Mouse (Mus musculus) MEL (cell line): ENCODE results near the gene Snx4. TPM values are rescaled to one million over a fixed set of nuclear protein-coding genes. Genes with fewer than 3 reads are reported as not detected.

Experiments
- DNase-seq: peaks from one replicate; pipeline ENCODE4 v3.0.0; 2011; ENCODE audit warnings: low read depth, low spot score
- H3K27ac ChIP-seq: 2 replicates; pipeline ENCODE4 v1.5.1; 2012; ENCODE audit warnings: low read depth, mild to moderate bottlenecking, control low read depth, low read length, moderate library complexity; ENCODE audit not compliant: control insufficient read depth
- H3K27me3 ChIP-seq, 2 experiments: fragments of 150-350 bp in 1 of 2; sonication (generic) in 1 of 2; 2 replicates each; pipeline ENCODE4 v1.6.1; 2012; ENCODE audit warnings: low read length in 2 of 2, mild to moderate bottlenecking in 2 of 2, improper control_type of control experiment in 1 of 2, moderate library complexity in 1 of 2; ENCODE audit not compliant: insufficient read depth in 2 of 2, control insufficient read depth in 1 of 2
- H3K36me3 ChIP-seq, 2 experiments: 2 replicates each; pipeline ENCODE4 v1.6.1; 2012 to 2014; ENCODE audit warnings: low read length in 2 of 2, improper control_type of control experiment in 1 of 2, inconsistent platforms in 1 of 2, mild to moderate bottlenecking in 1 of 2; ENCODE audit not compliant: insufficient read depth in 2 of 2, control insufficient read depth in 1 of 2
- H3K4me1 ChIP-seq, 2 experiments: fragments of 150-350 bp in 1 of 2; sonication (generic) in 1 of 2; 2 replicates each; pipeline ENCODE4 v1.6.1; 2012; ENCODE audit warnings: low read length in 2 of 2, improper control_type of control experiment in 1 of 2, mild to moderate bottlenecking in 1 of 2; ENCODE audit not compliant: insufficient read depth in 2 of 2, control insufficient read depth in 1 of 2
- H3K4me3 ChIP-seq, 2 experiments: fragments of 150-350 bp in 1 of 2; sonication (generic) in 1 of 2; 2 replicates each; pipeline ENCODE4 v1.5.1; 2012; ENCODE audit warnings: low read depth in 2 of 2, low read length in 2 of 2, mild to moderate bottlenecking in 2 of 2, moderate library complexity in 2 of 2, control low read depth in 1 of 2, improper control_type of control experiment in 1 of 2; ENCODE audit not compliant: control insufficient read depth in 1 of 2, insufficient read depth in 1 of 2
- H3K79me2 ChIP-seq: 2 replicates; pipeline ENCODE4 v1.6.1; 2012; ENCODE audit warnings: mild to moderate bottlenecking, low read length, moderate library complexity; ENCODE audit not compliant: control insufficient read depth, poor library complexity, insufficient read depth
- H3K9ac ChIP-seq: 2 replicates; pipeline ENCODE4 v1.6.1; 2012; ENCODE audit warnings: low read depth, mild to moderate bottlenecking, control low read depth, low read length, moderate library complexity; ENCODE audit not compliant: control insufficient read depth, poor library complexity, severe bottlenecking
- H3K9me3 ChIP-seq: fragments of 150-350 bp; sonication (generic); replicated peaks from 2 replicates; pipeline ENCODE4 v1.6.1; 2012; ENCODE audit warnings: mild to moderate bottlenecking, low read length, improper control_type of control experiment, moderate library complexity; ENCODE audit not compliant: insufficient read depth
- CTCF ChIP-seq, 3 experiments: IDR thresholded peaks in 2 of 3; conservative IDR thresholded peaks in 1 of 3; 2 replicates each; pipeline ENCODE4 v1.5.1; 2011 to 2012; ENCODE audit warnings: low read length in 3 of 3, low read depth in 2 of 3, mild to moderate bottlenecking in 2 of 3, improper control_type of control experiment in 1 of 3, inconsistent platforms in 1 of 3, mixed read lengths in 1 of 3, moderate library complexity in 1 of 3; ENCODE audit not compliant: control insufficient read depth in 1 of 3, insufficient read depth in 1 of 3, poor library complexity in 1 of 3, severe bottlenecking in 1 of 3
- ELF1 ChIP-seq: IDR thresholded peaks from 2 replicates; pipeline ENCODE4 v1.6.1; 2014; ENCODE audit warnings: low read depth, mild to moderate bottlenecking, inconsistent platforms, low read length, improper control_type of control experiment, moderate library complexity
- JUND ChIP-seq: IDR thresholded peaks from 2 replicates; pipeline ENCODE4 v1.6.1; 2011; ENCODE audit warnings: low read depth, mild to moderate bottlenecking, improper control_type of control experiment, low read length
- MAX ChIP-seq: IDR thresholded peaks from 2 replicates; pipeline ENCODE4 v1.6.1; 2011; ENCODE audit warnings: low read length, improper control_type of control experiment
- MYB ChIP-seq: IDR thresholded peaks from 2 replicates; pipeline ENCODE4 v1.6.1; 2011; ENCODE audit warnings: mild to moderate bottlenecking, low read depth, low read length, improper control_type of control experiment
- NELFE ChIP-seq: IDR thresholded peaks from 2 replicates; pipeline ENCODE4 v1.6.1; 2011; ENCODE audit warnings: low read depth, low read length, improper control_type of control experiment
- NRF1 ChIP-seq: IDR thresholded peaks from 2 replicates; pipeline ENCODE4 v1.6.1; 2014; ENCODE audit warnings: low read depth, mild to moderate bottlenecking, inconsistent platforms, low read length, improper control_type of control experiment, moderate library complexity; ENCODE audit not compliant: poor library complexity, insufficient read depth, severe bottlenecking
- TCF12 ChIP-seq: IDR thresholded peaks from 2 replicates; pipeline ENCODE4 v1.6.1; 2014; ENCODE audit warnings: low read depth, mild to moderate bottlenecking, inconsistent platforms, low read length, improper control_type of control experiment, moderate library complexity
- USF1 ChIP-seq: IDR thresholded peaks from 2 replicates; pipeline ENCODE4 v1.6.1; 2014; ENCODE audit warnings: low read depth, mild to moderate bottlenecking, inconsistent platforms, low read length, improper control_type of control experiment, moderate library complexity
- polyA plus RNA-seq, 2 experiments: library from polyadenylated mRNA; stranded (reverse) in 1 of 2; unstranded in 1 of 2; fragments of >175 nt in 1 of 2; fragments of >200 nt in 1 of 2; gene quantifications; 2 replicates each; pipeline versions ENCODE4 v1.2.1 to v1.2.4; 2012; ENCODE audit warnings: low replicate concordance in 2 of 2, low read depth in 1 of 2; ENCODE audit not compliant: insufficient read length in 2 of 2, insufficient read depth in 1 of 2, missing spikeins in 1 of 2
- total RNA-seq: library from RNA; depleted of rRNA; stranded (reverse); fragments of 300-350 nt; gene quantifications from 2 replicates; pipeline ENCODE4 v1.2.3, GENCODE M21; 2012

Gene Snx4
- total and polyA plus RNA-seq, 3 experiments, result 34.7 to 36.1 TPM; not detected in 1

- Histone ChIP-seq H3K4me3 (no peak overlapping the region), H3K4me1 (no peaks in the 10 kb centered on the region), H3K36me3 (no peaks in the 10 kb centered on the region; a peak in 1 of 4 replicates), H3K27me3 (no peaks in the 10 kb centered on the region), H3K9me3 (no peaks in the 10 kb centered on the region), H3K79me2 (no peaks in the 10 kb centered on the region), H3K27ac (no peak overlapping the region), H3K9ac (no peak overlapping the region)
- peak; percentile 30 for DNase-seq
- TF ChIP-seq CTCF (IDR thresholded peaks at IDR 0.05 in 2 of 3, conservative IDR thresholded peaks at IDR 0.05 in 1 of 3; ENCODE audit: control insufficient read depth in 1 of 3, insufficient read depth in 1 of 3, low read depth in 2 of 3, low read length in 3 of 3, poor library complexity in 1 of 3, severe bottlenecking in 1 of 3) (peak; percentile 27 to 41 (median 38)), NRF1 (no peak), MYB (no peak), USF1 (no peak)
These were observed 7.0 kb upstream of the Snx4 start for GRCm38 (mm10) chr16:33244136-33244691.

- no peaks in the 10 kb centered on the region for H3K79me2 ChIP-seq
- H3K36me3 ChIP-seq, result no peaks in the 10 kb centered on the region; a peak in 1 of 4 replicates
- TF ChIP-seq TCF12 (no peak), NELFE (no peak), MYB (no peak), MAX (no peak), ELF1 (no peak)
- no peak overlapping the region for H3K4me3 ChIP-seq
- H3K27me3 ChIP-seq, result no peaks in the 10 kb centered on the region
- no peaks in the 10 kb centered on the region for H3K4me1 ChIP-seq
- H3K27ac ChIP-seq, result no peak overlapping the region
- DNase-seq, result no peak
- H3K9me3 ChIP-seq, result no peaks in the 10 kb centered on the region
- no peak overlapping the region for H3K9ac ChIP-seq
These were observed 6.2 kb upstream of the Snx4 start for GRCm38 (mm10) chr16:33244933-33245470.

GRCm38 (mm10) chr16:33246526-33246925, 4.7 kb upstream of the Snx4 start:
- Histone ChIP-seq H3K36me3 (peaks cover 0 to 3% of the 10 kb centered on the region in 2 experiments; a peak in 3 of 4 replicates), H3K27ac (no peak overlapping the region), H3K79me2 (peaks cover 3% of the 10 kb centered on the region), H3K4me1 (no peaks in the 10 kb centered on the region), H3K27me3 (no peaks in the 10 kb centered on the region), H3K4me3 (no peak overlapping the region), H3K9ac (no peak overlapping the region), H3K9me3 (no peaks in the 10 kb centered on the region)
- TF ChIP-seq JUND, result no peak
- DNase-seq, result no peak
